Mouse (Mus musculus): ENCODE measurements around the gene Ddx56.

GRCm38 (mm10) chr11:6275094-6275484, 7.5 kb upstream of the Ddx56 start:
- TF ChIP-seq POLR2A (IDR thresholded peaks at IDR 0.05; ENCODE audit: control insufficient read depth, extremely low read depth, insufficient read depth, low read length, poor library complexity) (no peak), CTCF (IDR thresholded peaks at IDR 0.05; ENCODE audit: borderline replicate concordance, control insufficient read depth, extremely low read depth, insufficient read depth, low read length, poor library complexity) (no peak)
